Mouse (Mus musculus): Measurements from ENCODE around the gene Pif1. TPM values are rescaled to one million over a fixed set of nuclear protein-coding genes. Genes with fewer than 3 reads are reported as not detected.

Gene Pif1
- 1 to 10 TPM; 2.4 to 2.6 TPM for polyA plus RNA-seq (2017; shearing (Covaris generic))

DNA sequence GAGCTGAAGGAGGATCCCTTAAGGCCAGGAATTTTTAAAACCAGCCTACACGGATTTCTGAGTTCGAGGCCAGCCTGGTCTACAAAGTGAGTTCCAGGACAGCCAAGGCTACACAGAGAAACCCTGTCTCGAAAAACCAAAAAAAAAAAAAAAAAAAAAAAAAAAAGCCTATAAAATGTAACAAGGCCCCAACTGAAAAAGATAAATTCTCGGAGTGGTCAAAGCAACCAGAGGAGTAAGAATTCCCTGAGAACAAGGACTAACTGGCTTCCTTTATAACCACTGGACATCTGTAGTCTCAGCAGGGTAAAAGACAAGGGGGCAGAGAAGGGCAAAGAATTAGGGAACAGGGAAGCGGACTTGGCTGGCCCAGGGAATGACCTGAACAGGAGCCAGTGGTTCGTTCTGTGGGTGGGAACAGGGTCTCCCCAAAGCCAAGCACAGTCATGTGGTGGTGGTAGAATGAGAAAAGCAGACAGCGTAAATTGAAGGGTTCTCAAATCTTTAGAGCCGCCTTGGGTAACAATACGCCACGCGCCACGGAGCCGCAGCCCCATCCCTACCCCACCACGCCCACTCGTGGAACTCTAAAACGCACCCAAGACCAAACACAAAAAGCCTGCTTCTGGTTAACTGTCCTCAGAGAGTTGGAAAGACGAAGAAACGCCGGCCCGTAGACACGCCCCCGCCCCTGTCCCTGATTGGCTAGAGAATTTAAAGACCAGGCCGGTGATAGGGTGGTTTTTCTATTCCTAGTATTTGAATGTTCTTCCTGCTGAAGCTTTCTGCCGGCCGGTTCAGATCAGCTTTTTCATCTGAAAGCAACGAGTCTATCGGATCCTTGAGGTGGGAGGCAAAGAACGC lies at the start of gene Pif1:
Gene Pif1 (plus strand): TSS at position 755 of the 864 bp plus-strand sequence.
- ATAC-seq, result peak; percentile 80

DNA sequence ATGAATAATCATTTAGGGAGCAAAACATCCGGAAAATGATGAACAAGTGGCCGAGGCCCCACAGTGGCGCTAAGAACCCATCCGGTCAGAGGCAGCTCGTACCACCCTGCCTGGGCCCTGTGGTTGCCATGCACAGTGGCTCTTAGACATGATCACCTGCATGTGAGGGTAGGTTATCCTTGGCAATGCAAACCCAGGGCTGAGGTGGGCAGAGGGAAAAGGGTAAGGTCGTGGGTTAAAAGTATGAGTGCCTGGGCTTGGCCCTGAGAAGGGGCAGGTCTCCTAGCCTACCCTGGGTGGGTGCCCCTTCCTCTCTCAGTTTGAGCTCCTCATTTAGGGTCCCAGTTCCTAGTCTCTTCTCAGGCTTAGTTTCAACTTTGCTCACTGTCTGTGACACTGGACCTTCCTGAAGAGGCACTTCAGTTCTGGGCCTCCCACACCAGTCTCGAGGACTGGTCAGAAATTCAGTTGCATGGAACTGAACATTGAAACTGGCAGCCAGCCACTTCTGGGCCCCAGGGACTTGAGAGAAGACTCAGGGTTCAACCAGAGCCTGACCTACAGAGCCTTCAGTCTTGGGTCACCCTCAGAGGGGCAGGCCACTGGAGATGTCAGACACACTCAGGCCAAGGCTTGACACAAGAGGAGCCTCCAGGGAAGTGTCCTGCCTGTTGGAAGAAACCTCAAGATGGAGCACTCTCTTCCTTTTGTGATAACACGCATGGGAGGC lies 48.9 kb upstream of the Pif1 start:
- ATAC-seq, result no peak

DNA sequence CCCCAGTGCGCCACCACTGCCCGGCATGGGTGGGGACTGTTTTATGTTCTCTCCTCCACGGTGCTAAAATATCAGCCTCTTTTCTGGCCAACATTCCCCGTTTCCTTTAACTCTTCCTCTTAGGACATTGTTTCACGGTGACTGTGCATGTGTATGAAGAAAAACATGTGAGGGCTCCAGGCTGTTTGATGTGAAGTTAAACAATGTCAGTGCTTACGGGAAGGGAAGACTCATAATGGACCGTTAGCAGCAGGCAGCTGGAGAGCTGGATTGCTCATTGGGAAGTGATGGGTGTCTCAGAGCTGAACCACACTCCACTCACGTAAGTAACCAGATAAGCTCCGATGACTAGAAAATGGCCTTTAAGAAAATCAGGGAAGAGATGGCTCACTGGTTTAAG lies 47.3 kb upstream of the Pif1 start:
- ATAC-seq, result no peak

DNA sequence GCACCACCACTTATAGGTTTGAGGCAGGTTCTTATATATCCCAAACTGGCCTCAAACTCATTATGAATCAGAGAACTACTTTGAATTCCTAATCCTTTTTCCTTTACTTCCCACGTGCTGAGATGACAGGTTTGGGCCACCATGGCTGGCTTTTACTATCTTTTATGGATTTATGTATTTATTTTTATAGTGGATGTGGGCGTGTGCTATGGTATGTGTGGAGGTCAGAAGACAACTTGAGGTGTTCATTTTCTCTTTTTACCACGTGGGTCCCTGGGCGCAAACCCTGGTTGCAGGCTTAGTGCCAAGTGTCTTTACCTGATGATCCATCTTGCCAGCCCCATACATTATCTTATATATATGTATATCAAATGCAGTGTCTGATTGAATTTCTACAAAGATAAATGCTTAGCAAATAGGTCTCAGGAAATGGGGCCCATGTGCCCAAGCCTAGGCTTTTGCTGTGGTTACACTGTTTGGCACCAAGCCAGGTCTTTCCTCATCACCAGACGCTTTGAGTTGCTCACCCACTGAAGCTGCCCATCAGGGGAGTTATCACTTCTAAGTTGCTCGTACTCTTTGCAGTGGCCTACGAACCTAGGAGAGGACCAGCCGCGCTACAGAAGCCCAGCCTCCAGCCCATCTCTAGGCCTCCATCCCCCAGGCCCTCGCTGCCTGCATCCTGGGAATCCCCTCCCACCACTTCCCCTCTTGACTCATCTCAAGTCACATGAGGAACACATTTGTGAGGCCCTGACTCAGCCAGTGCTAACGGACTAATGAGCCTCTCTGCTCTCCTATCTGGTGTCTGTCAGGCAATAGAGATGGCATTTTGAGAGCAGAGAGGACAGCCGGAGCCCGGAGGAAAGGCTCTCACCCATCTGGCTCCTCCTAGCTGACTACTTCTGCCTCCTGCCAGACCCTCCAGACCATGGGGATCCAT lies 45.6 kb upstream of the Pif1 start:
- ATAC-seq, result peak; percentile 97

DNA sequence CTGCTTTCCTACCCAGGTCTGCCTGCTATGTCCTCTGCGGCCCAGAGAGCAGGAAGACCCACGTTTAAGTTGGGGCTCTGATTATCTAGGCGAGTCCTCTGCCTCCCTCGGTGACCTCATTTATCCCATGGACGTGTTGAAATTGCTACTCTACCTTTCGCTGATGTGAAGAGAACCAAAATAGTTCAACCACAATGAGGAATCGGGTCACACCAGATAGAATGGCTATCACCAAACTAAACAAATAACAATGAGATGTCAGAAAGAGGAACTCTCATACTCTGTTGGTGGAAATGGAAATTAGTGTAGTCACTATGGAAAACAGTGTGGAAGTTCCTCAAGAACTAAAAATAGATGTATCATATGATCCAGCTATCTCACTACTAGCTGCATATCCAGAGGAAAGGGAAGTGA lies 44.8 kb upstream of the Pif1 start:
- ATAC-seq, result peak; percentile 7

DNA sequence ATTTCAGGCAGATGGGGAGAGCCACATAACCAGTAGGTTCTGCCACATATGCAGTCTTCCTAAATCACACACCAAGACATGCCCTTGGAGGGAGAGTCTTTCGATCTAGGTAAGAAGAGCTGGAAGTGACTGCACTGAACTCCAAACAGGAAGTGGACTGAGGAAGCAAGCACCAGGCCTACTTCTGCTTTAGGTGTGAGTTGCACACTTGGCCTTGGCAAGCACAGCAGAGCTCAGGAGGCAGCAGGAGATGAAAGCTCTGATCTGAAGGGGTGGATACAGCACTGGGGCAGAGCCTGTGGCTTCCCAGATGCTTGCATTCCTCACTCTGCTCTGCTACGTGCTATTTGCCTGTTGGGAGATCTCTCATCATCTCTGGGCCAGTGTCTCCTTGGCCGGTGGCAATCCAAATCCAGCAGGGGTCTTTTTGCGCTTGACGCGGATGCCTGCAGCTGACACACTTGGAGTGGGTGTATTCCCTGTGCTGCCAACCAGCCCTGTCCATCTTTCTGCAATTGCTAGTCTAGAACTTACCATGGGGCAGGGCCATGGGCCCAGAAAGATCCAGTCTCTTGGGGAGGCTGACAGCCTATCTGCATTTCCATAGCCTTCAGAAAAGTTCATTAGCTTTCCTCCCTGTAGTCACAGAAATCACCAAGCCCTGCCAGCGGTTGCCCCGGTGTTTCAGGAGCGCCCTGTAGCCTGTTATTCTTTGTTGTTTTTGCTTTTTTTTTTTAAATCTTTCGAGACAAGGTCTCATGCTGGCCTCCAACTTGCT lies 41.1 kb upstream of the Pif1 start:
- no peak for ATAC-seq

DNA sequence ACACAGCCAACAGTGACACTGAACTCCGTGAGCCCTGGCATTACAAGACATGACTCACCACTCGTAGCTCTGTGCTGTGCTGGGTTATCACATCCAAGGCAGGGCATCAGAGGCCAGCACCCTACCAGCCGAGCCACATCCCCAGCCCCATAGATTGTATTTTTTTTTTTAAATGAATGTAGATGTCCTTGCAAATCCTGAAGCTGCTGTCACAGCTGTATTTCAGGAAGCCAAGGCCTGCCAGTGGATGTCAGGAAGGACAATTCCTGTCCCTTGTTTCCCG lies 40.6 kb upstream of the Pif1 start:
- no peak for ATAC-seq

DNA sequence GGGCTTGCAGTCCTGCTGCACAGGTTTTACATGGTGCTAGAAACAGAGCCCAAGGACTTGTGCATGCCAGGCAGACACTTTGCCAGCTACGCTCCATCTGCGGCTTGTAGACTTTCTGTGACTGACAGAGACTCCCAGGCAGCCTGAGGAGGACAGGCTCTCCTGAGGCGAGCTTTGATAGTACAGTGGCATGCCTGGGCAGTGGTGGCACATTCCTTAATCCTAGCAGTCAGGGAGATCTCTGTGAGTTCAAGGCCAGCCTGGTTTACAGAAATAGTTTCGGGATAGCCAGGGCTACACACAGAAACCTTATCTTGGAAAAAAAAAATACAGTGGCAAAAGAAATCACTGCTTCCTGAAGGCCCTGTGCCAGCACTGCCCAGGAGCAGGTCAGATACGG lies 39.8 kb upstream of the Pif1 start:
- no peak for ATAC-seq

DNA sequence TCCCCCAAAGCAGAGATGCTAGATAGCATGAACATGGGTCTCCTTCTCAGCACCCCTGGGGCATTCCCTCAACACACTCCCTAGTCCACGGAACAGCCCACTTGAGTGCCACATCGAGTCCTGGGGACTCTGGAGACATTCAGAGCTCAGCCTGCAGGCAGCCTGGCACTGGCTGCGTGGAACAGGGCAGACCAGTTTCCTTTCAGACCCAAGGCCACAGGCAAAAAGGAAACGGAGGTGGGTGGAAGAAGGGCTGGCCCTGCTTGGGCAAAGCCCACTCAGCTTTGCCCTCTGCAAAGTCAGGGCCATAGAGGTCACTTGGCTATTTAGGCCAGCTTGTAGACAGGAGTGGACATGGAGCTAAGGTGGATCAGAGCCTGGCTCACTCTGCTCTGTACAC lies 39.1 kb upstream of the Pif1 start:
- ATAC-seq, result no peak

DNA sequence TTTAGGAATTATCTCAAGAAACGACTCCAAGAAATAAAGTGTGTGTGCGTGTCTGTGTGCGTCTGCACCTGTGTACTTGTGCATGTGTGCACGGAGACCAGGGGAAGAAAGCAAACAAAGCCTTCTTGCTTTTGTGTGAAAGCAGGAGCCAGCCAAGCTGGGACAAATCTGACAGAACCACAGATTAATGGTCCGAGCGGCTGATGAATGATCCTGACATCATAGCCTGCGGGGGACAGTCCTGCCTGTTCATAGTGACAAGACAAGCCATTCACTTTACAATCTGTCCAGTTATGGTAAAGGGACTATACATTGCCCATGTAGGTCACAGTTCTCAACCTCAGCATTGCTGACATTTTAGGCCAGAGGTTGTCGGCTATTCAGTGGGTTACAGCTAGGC lies 38.6 kb upstream of the Pif1 start:
- no peak for ATAC-seq

DNA sequence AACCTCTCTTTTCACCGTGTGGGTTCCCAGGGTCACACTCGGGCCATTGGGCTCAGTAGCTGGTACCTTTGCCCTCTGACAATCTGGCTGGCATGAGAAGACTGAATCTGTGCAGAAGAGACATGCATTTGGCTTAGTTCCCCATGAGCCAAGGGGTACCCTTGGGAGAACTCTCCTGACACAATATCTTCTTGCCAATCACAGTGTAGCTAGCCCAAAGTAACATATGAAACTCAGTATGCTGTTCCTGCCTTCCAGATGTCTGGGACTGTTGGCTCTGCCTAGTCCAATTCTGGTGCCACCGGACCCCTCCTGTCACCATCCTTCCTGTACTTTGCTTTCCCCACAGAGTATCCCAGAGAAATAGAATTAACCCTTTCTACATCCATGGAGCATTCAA lies 37.8 kb upstream of the Pif1 start:
- no peak for ATAC-seq

DNA sequence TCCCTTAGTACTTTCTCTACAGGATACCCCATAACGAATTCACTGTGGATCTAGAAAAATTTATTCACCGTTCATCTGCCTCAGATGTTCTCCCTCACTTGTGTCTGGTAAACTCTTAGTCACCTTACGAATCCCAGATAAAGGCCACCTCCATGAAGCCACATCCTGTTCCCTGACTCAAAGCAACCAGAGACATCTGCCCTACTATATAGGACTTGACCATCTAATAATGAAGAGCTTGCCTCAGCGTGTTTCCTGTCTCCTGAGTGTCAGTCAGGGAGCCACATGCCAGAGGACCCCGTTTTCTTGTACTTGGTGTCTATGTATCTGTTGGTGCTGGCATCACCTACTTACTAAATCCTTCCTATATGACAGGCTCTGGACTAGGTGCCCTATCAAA lies 37.3 kb upstream of the Pif1 start:
- ATAC-seq, result peak; percentile 16

DNA sequence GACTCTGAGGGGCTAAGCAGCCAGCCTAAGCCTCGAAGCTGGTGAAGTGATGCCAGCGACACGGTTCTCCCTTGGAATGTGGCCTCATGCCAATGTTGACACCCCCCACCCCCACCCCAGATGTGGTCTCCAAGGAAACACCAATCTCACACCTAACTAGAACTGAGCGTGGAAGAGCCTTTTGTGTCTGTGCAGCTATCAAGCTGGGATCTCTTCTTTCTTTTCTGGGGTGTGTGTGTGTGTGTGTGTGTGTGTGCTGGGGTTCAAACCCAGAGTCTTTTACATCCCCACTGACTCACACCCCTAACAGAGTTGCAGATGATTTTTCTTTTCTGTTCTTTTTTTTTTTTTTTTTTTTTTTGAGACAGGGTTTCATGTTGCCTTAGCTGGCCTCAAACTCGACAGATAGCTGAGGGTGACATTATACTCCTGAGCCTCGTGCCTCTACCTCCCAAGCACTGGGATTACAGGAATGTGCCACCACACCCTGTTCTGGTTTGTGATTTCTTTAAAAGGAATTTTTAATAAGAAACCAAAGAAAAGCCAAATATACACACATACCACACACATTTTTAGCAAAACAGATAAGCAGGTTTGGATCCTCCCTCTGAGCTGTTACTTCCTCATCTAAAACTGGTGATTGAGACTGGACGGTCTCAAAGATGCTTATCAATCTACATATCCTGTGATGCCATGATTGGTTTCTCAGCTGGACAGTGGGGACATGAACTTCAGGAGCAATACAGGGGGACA lies 36.7 kb upstream of the Pif1 start:
- ATAC-seq, result no peak

DNA sequence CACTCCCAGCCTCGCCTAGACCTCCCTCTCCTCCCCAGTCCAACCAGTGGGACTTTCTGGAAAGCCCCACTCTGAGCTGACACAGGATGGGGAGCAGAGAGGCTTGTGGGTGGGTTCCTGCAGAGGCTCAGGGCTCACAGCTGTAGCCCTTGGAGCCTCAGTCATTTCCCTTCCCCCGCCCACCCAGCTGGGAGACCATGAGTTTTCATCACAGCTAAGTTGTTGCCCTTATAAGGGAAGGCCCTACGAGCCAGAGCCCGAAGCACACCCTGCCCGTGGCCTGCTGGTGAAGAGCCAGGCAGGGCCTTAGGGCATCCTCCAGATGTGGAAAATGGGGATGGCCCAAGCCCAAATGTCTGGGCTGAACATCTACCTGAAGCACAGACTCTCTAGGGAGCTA lies 35.9 kb upstream of the Pif1 start:
- peak; percentile 75 for ATAC-seq

DNA sequence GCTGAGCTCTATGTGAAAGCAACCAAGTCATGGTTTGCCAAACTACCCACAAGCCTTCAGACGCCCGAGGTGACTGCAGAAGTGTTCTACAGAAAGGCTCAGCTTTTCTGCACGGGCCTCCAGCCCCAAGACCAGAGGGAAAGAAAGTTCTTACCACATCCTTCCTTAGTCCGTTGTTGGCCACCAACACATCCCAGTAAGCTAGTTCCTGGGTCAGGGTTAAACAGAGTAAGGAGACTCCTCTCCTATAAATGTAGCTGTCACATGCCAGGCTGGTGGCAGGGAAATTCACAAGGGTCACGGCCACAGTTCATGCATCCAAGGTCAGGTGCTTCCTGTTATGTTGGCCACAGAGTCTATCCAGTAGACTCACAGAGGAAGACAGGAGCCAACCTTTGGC lies 34.8 kb upstream of the Pif1 start:
- peak; percentile 23 for ATAC-seq

DNA sequence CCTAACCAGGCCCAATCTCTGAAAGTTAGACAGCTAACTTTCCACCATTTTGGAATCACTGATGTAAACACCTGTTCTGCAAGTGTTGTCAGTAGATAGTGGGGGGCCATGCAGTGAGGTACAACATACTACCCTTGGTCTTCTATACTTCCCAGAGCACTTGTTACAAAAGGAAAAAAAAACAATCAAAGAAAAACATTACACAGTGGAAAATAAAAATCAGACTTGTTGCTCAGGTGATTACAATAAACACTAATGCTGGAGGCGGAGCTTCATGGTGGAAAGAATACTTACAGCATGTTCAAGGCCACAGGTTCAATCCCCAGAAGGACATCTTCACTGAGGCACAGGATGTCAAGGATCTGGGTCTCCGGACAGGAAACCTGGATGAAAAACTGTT lies 34.2 kb upstream of the Pif1 start:
- no peak for ATAC-seq

DNA sequence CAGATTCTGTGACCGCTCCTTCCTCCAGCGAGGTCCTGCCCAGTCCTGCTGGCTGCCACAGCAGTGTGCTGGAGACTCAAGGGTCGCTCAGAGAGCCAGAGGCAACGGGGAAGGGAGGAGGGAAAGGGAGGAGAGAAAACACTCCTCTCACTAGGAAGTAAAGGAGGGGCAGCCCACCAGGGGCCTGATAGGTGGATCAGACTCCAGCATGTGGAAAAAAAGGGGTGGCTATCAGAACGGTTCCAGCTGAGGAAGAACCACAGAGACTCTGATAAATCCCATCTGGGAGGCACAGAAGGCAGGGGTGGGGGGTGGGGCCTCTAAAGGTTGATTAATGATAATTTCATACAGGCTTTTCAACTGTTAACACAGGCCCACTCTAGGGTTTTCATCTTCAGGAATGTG lies 32.0 kb upstream of the Pif1 start:
- no peak for ATAC-seq

DNA sequence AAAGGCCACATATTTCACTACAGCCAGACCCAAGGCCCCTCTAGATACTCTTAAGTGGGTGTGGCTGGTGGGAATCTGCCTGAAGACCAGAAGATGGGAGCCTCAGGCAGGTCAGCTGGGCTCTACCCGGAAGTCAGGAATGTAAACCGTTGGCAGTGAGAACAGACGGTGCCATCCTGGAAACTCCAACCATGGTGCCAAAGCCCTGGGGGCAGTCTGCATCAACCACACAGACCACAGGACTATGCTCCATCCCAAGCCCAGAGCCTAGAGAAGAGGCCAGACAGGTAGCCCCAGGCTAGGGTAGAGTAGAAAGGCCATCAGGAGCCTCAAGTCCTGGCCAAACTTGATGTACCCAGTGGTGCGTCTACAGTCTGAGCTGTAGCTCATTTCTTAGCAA lies 31.3 kb upstream of the Pif1 start:
- ATAC-seq, result no peak

DNA sequence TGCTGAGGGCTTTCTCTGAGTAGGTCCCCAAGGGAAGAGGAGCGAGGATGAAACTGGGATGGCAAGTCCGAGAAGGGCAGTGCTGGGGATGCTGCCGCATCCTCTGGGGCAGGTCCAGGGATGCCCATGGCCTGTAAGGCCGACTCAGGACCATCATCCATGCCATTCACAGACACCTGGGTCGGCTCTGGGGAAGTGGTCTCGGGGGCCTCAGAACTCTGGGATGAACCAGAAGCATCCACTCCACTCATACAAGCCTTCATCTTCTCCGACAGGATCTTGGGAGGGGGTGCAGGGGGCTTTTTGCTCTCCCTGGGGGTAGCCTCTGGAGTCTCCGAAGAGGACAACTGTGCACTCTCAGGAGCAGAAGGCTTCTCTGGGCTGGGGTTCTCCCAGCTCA lies 30.6 kb upstream of the Pif1 start:
- ATAC-seq, result no peak

DNA sequence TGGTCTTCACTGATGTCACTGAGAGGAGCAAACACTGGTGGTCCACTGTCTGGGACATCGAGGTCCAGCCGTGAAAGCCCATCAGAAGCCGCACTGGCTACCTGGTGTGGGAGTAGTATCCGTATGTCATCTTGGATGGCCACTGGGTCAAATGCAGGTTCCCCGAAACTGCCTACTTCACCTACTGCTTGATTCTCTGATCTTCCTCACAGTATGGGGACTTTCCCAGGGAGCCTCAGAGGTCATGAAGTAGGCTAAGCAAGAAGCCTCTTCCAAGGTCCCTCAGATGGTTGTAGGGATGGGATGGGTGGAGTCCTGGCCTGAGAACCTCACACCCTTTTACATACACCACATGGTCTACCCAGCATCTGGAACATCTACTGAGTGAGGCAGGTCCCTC lies 30.0 kb upstream of the Pif1 start:
- ATAC-seq, result no peak

DNA sequence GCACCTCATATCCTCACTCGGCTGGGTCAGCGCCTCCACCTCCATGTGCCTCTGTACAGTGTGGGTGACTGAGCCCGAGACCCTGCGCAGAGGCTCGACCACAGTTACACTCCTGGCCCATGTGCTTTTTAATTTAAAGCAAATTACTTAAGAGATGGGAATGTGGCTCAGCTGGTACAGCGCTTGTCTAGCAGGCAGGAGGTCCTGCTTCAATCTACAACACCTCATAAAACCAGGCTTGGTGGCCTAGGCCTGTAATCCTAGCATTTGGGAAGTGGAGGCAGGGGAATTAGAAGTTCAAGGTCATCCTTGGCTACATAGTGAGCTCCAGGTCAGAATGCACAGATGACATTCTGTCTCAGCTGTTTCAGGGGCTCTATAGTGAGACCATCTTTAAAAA lies 28.2 kb upstream of the Pif1 start:
- ATAC-seq, result no peak

DNA sequence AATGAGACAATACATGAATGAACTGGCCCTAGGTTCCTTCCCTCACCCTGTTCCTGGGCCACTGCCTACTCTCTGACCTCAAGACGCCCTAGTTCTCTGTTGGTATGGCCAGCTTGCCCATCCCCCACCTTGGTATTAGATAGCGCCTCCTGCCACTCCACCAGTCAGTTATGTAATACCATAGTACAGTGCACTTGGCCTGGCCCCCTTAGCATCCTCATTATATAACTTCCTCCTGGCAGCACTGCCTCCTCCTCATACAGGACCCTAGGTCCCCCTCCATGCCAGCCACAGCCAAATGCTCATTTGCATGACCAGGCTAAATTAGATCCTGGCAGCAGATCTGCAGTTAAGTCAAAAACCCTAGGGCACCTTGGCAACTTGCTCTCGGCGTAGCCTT lies 25.9 kb upstream of the Pif1 start:
- no peak for ATAC-seq

All from activated CD4-positive, CD25-positive, alpha-beta regulatory T cell, adult 4 months (primary cell).